Mouse (Mus musculus): ENCODE measurements around the gene Ctnnal1.

Gene Ctnnal1

GRCm38 (mm10) chr4:56801907-56802668 is 62.9 kb downstream of the Ctnnal1 start, which contains the start of the genes Elp1 and Fam206a:
TSS of gene Elp1 (minus strand) at chr4:56802331.
TSS of gene Fam206a (plus strand) at chr4:56802345.
- DNase-seq = peak; percentile 99

DNA sequence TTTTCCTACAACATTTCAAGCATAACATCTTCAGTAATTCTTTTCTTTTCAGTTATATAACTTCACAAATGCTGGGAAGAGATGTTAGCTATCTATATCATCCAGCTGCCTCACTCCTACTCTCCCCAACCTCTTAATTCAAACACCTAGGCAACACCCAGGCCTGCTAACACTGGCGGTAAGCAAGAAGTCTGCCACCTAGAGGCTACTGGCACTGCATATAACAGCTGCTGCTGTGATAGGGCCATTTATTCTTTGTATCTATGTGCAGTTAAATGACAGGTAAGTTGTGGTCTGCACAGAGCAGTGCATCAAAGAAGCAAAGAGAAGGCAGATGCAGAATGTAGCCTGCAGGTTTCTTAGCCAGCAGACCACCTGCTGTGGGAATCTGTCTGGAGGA is 73.6 kb downstream of the Ctnnal1 start:
- peak; percentile 33 for DNase-seq

- DNase-seq = no peak
These were observed 93.9 kb downstream of the Ctnnal1 start for GRCm38 (mm10) chr4:56771065-56771464.

GRCm38 (mm10) chr4:56768913-56769312 is 96.1 kb downstream of the Ctnnal1 start:
- DNase-seq = no peak

DNA sequence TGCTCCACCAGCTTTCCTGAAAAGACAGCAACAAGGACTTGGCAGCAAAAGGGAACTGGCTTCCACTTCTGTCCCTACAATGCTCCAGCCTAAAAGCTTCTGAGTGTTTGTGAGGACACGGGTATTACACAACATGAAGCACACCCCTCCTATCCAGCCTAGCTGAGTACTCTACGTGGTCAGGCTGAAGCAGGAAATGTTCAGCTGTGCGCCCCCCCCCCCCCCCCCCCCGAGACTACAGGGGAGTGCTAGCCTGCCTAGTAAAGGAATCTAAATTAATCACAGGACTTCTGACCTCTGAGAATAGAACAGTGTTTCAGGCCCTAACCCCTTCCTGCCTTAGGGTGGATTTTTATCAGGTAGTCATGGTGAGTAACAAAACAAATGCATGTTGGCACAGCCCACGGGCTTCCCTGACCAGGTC is 97.1 kb downstream of the Ctnnal1 start:
- no peak for DNase-seq

Measured in thymus, postnatal 4 days (tissue).